Mouse (Mus musculus) E14TG2a.4 (cell line): Measurements from ENCODE around the gene Atp6v0c.

ENCODE experiments used
- CTCF ChIP-seq: conservative IDR thresholded peaks from 2 replicates; pipeline ENCODE4 v1.5.1; 2014; ENCODE audit warnings: low read length
- NANOG ChIP-seq: IDR thresholded peaks from 2 replicates; pipeline ENCODE4 v1.6.1; 2014; ENCODE audit warnings: borderline replicate concordance, low read length, mixed read lengths

DNA sequence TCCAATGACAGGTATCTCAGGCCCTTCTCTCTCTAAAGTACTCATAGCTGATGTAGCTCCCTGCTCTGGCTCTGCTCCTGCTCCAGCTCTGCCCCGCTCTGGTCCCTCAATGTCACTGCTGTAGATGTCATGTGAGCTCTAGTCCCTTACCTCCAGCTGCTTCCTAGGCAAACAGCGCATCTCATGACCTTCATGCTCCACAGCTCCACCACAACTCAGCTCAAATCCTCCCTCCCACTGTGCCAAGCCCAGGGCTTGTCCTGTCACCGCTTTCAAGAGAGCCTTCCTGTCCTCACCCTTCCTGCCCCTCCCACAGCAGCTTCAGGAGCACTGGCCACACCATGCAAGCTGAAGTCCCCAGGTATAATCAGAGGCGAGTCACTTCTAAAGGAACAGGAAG lies 30.2 kb upstream of the Atp6v0c start:
- TF ChIP-seq CTCF = no peak
- TF ChIP-seq NANOG = no peak
